In genomic region chr9:61677037-61677436, GRCm38 (mm10) we compare ENCODE assay signal across 13 mouse cellular contexts.
A peak's percentile ranks its signal among the peaks of the same experiment; 100 is the strongest.
DNase-seq lines count a peak whose midpoint lies in the region; ATAC-seq lines count a peak whose summit lies in the region.
"Had no signal": no experiment of that assay in that cellular context is flagged by ENCODE, and none has a peak within 500 bp of the region (broad histone marks: within the 10 kb centered on the region; RNA-seq: fewer than 3 reads in every experiment).

No protein-coding gene starts in this region.

- H3K36me3 ChIP-seq in forebrain, embryonic 14.5 days (ENCODE audit: control insufficient read depth, insufficient read depth, low read length) = no peaks in the 10 kb centered on the region
- no peaks in the 10 kb centered on the region for H3K36me3 ChIP-seq in hindbrain, embryonic 13.5 days

- peak; percentile 71 for DNase-seq in brain, embryonic 18.5 days (ENCODE audit: low read depth, low spot score)
- DNase-seq in forebrain, embryonic 14.5 days (ENCODE audit: low spot score) = peak; percentile 86
- DNase-seq in layer of hippocampus, adult 9-10 months (ENCODE audit: low spot score) = peak; percentile 29
- peak; percentile 74 for DNase-seq in left cerebral cortex, postnatal 4 days
- DNase-seq in kidney, postnatal 36 days = no peak
- DNase-seq: cerebellum, adult 11-12 months; kidney, postnatal 14 days had no signal

- H3K27me3 ChIP-seq in forebrain, embryonic 14.5 days (replicated peaks; ENCODE audit: control insufficient read depth, insufficient read depth, low read length) = no peaks in the 10 kb centered on the region
- 0 out of 2 replicates have a peak, but pooled peaks cover 4% of the 10 kb centered on the region for H3K27me3 ChIP-seq in hindbrain, embryonic 13.5 days

- intact Hi-C loops in left cerebral cortex, postnatal 4 days (cut with DNase I) = no loop called here

- peaks cover 7% of the 10 kb centered on the region; the same call in 1 of the 2 replicates for H3K4me1 ChIP-seq in forebrain, embryonic 14.5 days (ENCODE audit: control insufficient read depth, insufficient read depth, low read length)
- H3K4me1 ChIP-seq in hindbrain, embryonic 13.5 days (replicated peaks) = peaks cover 25% of the 10 kb centered on the region

- H3K9me3 ChIP-seq in forebrain, embryonic 14.5 days (replicated peaks; ENCODE audit: control insufficient read depth, low read length) = no peaks in the 10 kb centered on the region
- no peaks in the 10 kb centered on the region for H3K9me3 ChIP-seq in hindbrain, embryonic 13.5 days

- no peak overlapping the region for H3K27ac ChIP-seq in forebrain, embryonic 14.5 days (ENCODE audit: low read depth, low read length)
- no peak overlapping the region for H3K27ac ChIP-seq in hindbrain, embryonic 13.5 days
- H3K27ac ChIP-seq: hindbrain, embryonic 14.5 days; liver, embryonic 14.5 days; stomach, postnatal 0 days had no signal

- 51% methylated on average over 11 of the region's 11 CpGs for WGBS in forebrain, embryonic 14.5 days
- WGBS in hindbrain, embryonic 13.5 days = 68% methylated on average over 11 of the region's 11 CpGs

- no peak overlapping the region for H3K4me2 ChIP-seq in forebrain, embryonic 14.5 days (ENCODE audit: low read length)
- H3K4me2 ChIP-seq in hindbrain, embryonic 13.5 days = no peak overlapping the region
- H3K4me2 ChIP-seq: heart, embryonic 11.5 days; hindbrain, embryonic 14.5 days had no signal

- H3K9ac ChIP-seq in forebrain, embryonic 14.5 days (ENCODE audit: low read length) = no peak overlapping the region
- no peak overlapping the region for H3K9ac ChIP-seq in hindbrain, embryonic 13.5 days
- H3K9ac ChIP-seq: hindbrain, embryonic 14.5 days; liver, embryonic 14.5 days had no signal

- H3K4me3 ChIP-seq in forebrain, embryonic 14.5 days (ENCODE audit: low read depth, low read length) = no peak overlapping the region
- no peak overlapping the region for H3K4me3 ChIP-seq in hindbrain, embryonic 13.5 days

- ATAC-seq in forebrain, embryonic 14.5 days = peak; percentile 80; the same call in 1 of the 2 replicates
- no peak for ATAC-seq in CD4-positive, CD25-positive, alpha-beta regulatory T cell, adult 4 months
- ATAC-seq in hindbrain, embryonic 13.5 days (ENCODE audit: low FRiP score) = no peak

Comparison
In these comparisons a context has a peak if more than half of its experiments do, and no peak if none do; other contexts are left out.
1. DNase-seq: peak in brain, embryonic 18.5 days (single experiment), forebrain, embryonic 14.5 days (single experiment), layer of hippocampus, adult 9-10 months (single experiment) and left cerebral cortex, postnatal 4 days (single experiment); none in kidney, postnatal 36 days (0 of 2).